Mouse (Mus musculus): Measurements from ENCODE around the gene Cdkal1.

- TF ChIP-seq ZNF384 (IDR thresholded peaks at IDR 0.05; ENCODE audit: low read depth, low read length) (no peak), MAFK (IDR thresholded peaks at IDR 0.05; ENCODE audit: insufficient read depth, low read depth, low read length) (no peak)
These were observed 240.4 kb downstream of the Cdkal1 start for GRCm38 (mm10) chr13:29615081-29615480.

Data from ES-E14 (cell line).